Mouse (Mus musculus) granulocyte monocyte progenitor cell, adult 5-6 weeks (primary cell): ENCODE results near the gene Krt83. TPM values are rescaled to one million over a fixed set of nuclear protein-coding genes. Genes with fewer than 3 reads are reported as not detected.
"Not testable (repeated sequence)": the region's sequence is repeated elsewhere in the genome, so short reads cannot be mapped to it uniquely, and the experiment has no call there.

Experiments
- ATAC-seq: replicated peaks from 2 replicates; pipeline ENCODE4 v1.8.0; 2016; ENCODE audit warnings: mild to moderate bottlenecking, moderate TSS enrichment, inconsistent platforms; ENCODE audit not compliant: poor library complexity, severe bottlenecking
- total RNA-seq, 2 experiments: library from RNA; stranded (forward) in 1 of 2; stranded (reverse) in 1 of 2; fragments of 200-712, 200-1000 nt in 1 of 2; fragments of >200 nt in 1 of 2; fragmentation: Nextera tagmentation in 1 of 2; gene quantifications; 2 replicates each; pipeline ENCODE4 v1.2.3; 2014 to 2017

Krt83 gene
- total RNA-seq (2014; fragmentation: Nextera tagmentation) (not detected in 2 replicates), total RNA-seq (2017) (0.34 TPM in 1 of 2 replicates, not detected in the other)

DNA sequence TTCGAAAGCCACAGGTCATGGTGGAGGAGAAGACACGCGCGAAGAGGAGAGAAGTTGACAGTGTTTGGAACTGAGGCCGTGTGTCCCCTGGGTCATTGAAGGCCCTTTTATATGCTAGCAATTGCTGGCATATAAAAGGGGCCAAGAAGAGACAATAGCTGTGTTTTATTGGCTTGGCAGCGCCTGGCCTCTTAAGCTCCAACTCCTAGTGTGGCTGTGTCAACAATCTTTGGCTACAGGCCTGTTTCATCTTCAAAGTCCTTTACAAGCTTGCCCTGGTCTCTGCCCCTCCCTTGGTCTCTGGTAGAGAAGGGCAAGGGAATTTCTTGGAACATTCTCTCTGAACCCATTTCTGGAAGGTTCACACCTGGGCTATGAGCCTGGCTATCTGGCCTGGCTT lies at the start of gene Krt83:
Gene Krt83 (minus strand): TSS at position 82 of the 400 bp plus-strand sequence.
- no peak for ATAC-seq

DNA sequence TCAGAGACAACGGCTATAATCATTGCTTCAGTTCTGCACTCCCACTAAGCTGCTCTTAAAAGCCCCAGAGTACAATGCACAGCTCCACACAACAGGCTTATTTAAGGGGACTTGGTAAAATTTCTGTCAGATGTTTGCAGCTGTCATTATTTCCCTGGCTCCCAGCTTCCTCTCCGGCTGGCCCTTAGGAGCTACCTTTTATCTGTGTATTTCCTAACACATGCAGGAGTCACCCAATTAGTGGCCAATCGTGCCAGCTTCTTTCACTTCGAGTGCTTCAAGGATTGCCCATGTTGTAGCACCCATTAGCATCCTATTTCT lies 47.2 kb upstream of the Krt83 start:
- no peak for ATAC-seq

DNA sequence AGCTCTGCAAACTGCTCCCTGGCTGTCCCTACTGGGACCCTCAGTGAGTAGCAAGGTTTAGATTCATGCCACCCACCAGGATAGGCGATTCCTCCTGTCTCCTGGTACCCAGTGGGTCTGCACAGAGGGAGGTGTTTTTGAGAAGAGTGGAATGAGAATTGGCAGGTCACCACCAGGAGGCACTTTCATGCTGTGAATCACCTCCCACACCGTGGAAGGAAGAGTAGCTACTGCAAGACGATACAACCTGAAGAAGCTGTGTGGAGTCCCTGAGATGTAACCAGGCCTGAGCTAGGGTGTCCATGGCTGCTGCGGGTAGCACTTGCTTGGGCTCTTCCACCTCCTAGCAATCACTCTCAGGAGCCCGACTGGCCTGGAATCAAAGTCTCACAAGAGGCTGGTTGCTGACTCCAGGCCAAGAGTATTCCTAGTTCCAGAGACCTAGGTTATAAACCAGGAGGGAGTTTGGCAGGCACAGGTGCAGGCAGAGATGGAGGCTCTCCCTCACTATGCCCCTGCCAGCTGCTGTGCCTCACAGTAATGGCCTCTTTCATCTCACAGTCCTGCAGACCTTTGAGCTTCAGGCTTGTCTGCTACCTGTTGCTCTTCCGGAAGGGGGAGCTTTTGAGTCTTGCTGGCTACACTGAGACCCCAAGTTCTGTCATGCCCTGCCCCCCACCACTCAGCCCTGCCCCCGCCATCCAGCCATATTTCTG lies 46.7 kb upstream of the Krt83 start:
- no peak for ATAC-seq

DNA sequence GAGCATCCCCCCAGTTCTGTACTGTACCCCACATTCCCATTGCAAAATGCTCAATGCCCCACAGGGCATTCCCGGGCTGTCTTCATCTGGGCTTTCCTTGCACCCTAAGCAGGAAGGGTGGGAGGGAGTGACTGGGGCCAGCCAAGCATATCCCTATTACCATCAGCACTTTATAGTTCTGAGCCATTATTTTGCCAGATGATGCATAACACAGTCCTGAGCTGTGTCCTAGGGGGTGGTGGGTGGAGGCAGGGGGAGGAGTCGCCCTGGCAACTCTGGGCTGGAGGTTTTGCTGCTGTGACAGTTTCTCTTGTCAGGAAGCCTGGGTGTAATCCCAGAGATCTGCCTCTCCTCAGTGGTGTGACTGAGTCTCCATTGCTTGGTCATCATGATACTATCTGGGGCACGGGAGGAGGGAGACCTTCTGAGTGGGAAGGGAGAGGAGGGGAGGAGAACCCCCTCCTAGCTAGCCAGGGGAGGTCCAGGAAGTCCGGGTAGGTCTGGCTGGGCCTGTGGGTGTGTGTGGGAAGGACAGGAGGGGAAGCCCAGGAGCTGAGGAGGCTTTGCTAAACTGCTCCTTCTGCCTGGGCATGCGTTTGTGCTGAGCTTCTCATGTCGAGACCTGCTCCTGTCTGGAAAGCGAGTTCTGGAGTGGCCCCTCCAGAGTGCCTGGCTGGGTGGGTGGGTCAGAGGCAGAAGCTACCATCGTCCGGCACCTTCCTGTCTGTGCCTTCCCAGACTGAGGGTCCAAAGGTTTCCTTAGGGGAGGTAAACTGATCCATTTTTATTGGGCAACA lies 44.9 kb upstream of the Krt83 start:
- ATAC-seq, result no peak

DNA sequence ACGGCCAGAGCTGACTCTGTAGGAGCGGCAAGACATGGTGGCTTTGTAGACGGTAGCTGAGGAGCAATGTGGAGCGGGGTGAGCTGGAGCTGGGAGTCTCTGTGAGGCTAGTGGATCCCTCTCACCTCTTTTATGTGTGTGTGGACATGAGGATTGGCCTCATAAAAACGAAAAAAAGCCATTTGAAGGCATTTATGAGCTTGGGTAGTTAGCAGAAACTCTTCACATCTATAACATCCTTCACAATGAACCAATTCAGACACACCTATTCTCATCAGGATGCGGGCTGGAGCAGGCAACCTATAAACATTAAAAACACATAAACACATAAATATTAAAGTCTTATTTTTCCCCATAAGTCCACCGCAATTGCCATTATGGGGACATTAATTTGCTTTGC lies 41.4 kb upstream of the Krt83 start, which contains the start of gene Krt84:
Gene Krt84 (minus strand): TSS at position 101 of the 400 bp plus-strand sequence.
- no peak for ATAC-seq

DNA sequence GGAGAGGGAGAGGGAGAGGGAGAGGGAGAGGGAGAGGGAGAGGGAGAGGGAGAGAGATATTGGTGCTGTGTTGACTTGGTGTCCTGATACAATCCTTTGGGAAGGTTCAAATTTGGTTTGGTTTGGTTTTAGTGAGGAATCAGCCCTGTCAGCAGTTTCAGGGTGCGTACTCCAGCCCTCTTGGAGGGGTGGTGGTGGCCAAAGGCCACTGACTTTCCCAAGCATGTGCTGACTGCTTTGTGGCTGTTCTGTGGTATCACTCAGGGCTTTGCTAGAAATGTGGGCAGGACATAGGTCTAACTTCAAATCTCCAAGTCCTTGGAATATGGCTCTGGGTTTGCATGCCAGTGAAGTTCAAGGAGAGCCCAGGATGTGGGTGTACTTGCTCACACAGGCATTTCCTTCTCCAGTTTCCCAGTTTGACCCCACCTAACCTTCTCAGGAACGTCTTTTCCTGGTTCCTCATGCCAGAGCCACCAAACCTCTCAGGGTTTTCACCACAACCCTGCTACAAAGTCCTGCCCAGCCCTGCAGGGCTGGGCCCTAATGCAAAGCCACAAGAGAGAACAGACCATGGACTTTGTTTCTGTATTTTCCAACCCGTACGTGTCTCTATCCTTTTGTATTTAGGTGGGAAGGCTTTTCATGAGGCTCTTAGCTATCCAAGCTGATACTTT lies 31.4 kb upstream of the Krt83 start:
- no peak for ATAC-seq

DNA sequence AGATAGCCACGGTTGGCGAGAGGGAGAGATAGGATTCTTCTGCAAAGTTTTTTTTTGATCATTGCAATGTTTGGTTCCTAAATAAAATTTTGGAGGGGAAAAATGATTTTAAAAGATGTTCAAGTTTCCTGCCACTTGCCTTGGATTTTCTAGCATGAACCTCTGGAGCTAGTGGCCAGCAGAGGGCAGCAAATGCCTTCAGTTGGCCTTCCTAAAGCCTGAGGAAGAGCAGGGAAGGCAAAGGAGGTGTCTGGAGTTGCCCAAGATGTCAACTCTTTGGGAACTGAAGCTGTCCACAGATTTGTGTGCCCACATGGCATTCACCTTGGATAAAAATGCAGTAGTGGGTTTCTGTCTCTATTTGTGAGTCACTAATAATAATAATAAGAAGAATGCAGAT lies 28.5 kb upstream of the Krt83 start:
- no peak; the same call in 1 of the 2 replicates for ATAC-seq

DNA sequence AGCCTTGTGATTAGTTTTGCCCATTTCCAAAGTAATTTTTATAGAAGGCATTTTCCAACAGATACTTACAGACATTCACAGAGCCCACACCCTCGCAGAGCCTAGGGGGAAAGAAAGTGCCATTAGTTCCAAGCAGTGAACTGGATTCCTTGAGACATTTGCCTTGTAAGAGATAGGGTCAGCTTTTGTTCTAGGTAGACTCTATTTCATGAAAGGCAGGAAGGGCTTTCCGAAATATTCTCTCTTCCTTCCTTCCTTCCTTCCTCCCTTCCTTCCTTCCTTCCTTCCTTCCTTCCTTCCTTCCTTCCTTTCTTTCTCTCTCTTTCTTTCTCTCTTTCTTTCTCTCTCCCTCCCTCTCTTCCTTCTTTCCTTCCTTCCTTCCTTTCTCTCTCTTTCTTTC lies 25.8 kb upstream of the Krt83 start, which contains the start of gene Gm49425:
Gene Gm49425 (minus strand): TSS at position 101 of the 400 bp plus-strand sequence.
- ATAC-seq, result not testable (repeated sequence)

DNA sequence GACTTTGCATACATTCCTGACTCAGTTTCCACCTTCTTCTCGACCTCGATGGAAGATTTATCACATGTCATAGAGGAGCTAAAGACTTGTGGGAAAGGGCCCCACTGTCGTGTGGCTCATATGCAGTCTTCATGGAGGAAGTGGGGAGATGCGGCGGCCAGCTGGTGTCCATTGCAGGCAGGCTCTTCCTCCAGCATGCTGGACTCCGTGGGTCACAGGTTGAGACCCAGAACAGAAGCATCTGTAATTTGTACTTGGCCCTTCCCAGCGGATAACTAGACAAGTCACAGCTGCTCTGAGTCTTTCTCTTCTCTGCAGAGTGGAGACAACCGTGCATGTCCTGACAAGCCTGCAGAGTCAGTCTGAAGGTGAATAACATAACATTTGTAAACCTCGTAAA lies 16.9 kb upstream of the Krt83 start:
- ATAC-seq, result no peak

DNA sequence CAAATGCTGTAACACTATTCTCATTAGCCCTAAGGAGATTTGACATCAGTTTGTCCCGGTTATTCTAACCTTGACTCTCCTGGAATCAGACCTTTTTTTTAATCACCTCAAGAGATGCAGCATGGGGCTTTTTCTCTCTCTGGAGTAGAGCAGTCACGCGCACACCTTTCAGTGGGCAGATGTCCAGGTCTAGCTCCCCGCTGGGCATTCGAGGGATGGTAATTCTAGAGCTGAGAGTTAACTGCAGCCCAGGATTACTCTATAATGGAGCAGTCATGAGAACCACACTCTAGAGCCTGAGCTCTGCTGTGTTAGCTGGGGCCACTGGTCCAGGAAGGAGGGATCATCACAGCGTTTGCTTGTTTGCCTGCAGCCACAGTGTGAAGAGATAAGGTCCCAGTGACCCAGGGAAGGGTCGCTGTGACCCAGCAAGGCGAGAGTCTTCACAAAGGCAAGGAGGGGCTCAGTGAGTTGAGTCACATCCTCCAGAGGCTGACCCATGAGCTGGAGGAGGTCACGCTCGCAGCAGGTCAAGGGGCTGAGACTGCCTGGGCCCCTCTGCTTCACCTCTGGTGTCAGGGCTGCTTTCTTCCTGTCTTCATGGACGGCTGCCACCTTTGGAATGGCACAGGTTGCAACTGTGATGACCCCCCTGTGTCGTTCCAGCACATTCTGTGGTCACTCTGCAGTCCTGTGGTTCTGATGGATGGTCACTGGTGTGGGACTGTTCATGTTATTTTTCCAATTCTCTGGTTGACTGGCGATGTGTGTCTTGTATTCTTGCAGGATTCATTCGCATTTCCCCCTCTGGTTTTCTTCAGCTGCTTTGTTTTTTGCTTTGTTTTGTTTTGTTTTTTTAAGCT lies 15.8 kb upstream of the Krt83 start:
- ATAC-seq, result no peak

DNA sequence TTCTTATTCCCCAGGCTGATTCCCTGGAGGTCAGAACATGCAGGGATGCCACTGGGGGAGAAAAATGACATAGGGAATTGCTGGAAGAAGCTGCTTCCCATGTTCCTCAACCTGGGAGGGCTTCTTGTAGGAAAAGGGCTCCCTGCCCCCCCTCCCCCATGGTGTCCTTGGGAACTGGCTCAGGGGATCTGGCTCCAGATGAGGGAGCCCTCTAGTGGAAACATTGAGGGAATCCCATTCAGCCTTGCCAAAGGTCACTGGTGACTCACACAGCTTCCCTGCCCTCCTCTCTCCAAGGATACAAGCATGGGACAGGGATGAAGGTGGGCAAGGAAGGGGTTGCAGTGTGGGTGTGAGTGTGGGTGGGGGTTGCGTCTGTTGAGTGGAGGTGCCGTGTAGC lies 5.9 kb upstream of the Krt83 start:
- no peak; the same call in 1 of the 2 replicates for ATAC-seq

DNA sequence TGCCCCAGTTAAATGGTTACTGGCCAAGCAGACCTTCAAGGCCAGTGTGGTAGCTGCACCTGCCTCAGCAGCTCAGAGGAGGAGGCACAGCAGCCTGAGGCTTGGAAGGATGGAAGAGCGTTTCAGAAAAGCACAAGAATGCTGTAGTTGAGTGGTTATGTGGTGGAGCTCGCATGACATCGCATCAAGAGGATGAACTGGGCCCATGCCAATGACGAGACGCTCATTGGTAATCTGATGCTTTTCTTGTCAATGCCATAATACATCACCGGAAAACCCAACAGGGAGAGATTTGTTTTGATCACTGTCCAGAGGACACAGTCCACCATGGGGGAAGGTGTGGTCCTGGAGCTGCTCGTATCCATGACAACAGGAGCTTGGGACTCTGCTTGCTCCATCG lies 4.0 kb upstream of the Krt83 start:
- ATAC-seq, result no peak

DNA sequence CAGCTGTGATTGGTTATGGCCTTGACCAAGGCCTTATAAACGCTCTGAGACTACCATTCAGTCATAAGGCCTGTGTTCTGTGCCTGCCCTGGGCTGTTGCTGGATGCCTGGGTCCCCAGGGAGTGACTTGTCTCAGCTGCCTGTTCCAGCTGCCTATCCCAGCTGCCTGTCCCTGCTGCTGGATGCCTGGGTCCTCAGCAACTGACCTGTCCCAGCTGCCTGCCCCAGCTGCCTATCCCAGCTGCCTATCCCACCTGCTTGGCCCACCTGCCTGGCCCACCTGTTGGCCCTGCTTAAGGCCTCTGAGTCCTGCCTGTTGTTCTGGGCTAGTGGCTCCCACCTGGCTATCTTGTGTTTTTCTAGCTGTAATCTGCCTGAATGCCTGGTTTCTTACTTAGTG lies 2.9 kb upstream of the Krt83 start:
- ATAC-seq, result no peak

DNA sequence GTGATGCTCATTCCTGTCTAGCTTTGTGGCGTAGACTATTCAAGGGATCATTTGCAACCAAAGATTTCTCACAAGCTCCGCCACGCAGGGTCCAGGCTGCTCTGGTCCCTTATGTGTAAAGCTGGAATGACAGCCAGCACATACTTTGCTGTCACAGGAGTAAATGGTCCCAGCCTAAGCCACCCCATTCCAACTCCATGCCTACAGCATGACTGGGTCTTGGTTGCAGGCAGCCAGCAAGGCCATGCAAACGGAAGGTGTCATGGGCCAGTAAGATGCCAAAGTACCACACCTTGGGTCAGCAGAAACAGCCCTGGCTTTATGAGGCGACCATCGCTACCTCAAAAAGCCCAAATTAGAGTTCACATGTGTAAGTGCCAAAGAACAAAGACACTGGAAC lies 2.4 kb upstream of the Krt83 start:
- ATAC-seq, result no peak

DNA sequence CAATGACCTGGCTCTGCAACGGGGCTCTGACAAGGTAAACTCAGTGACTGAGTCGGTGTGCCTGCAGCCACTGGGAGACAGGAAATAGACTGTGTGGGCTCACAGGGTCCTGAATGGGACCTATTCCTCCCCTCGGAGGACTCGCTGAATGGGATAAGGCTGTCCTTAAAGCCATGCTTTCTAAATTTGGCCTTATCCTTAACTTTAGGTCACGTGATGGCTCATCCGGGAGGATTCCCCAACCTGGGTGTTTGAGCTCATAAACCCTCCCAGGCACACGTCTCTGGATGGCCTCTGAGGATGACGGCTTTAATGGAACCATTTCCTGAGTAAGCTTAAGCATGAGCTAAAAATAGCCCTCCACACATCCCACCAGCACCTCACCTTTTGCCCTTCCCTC lies 1.4 kb upstream of the Krt83 start:
- no peak for ATAC-seq

DNA sequence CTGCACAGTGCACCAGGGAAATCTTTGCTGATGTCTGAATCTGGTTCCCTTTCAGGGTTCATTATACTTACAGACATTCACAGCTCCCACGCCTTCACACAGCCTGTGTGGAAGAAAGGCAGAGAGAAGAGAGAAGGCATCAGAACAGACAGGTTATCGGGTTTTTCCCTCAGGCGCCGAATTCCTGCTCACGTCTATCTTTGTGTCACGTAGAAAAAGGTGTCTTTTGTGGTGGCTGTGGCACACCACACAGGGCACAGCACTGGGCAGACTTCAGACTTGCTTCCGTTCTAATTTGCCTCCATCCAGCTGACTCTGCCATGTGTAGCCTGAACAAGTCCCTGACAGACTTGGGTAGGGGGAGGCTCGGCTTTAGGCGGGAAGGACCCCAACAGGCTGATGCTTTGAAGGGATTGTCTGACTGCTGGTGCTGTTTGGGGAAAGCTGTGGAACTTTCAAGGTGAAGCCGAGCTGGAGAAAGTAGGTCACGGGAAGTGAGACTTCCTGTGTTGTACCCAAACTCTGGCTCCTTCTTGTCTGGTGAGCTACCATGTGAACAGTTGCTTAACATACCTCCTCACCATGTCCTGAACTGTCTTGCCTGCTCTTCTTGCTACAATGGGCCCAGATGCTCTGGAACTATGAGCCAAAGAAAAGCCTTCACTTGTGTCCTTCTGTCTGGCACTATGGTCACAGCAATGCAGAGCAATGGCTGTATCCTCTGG lies 5.2 kb downstream of the Krt83 start:
- peak; percentile 36; the same call in 1 of the 2 replicates for ATAC-seq

DNA sequence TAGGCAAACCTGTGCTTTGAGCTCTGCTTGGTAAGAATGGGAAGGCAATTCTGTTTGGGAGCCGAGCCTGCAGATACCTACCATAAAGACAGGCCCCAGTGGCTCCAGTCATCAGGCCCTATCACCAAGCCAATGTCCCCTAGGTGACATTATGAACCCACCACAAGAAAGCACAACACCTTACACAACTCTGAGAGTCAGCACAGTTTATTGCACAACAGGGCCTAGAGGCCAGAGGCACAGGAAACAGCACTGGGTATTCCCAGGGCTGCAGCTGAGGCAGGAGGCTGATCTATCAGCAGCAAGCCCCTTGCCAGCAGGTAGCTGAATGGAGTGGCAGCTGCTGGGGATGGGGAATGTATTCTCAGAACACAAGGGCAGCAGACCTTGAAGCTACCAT lies 6.4 kb downstream of the Krt83 start:
- ATAC-seq, result peak; percentile 84

DNA sequence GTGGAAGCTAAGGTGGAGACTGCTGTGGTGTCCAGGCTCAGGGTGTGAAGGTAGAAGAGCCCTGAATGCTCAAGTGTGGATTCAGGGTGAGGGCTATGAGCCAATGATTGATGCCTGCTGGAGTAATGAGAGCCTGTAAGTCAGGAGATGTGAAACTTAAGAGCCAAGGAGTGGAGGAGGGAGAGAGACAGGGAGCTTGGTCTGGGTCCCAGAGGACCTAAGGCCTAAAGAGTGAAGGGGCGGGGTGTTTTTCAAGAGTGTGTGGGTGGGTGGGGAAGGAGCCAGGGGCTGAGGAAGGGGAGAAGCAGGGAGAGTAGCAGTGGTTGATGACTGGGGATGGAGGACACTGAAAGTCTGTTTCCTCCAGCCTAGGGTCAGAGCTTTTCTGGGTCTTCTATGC lies 7.7 kb downstream of the Krt83 start:
- ATAC-seq, result no peak

DNA sequence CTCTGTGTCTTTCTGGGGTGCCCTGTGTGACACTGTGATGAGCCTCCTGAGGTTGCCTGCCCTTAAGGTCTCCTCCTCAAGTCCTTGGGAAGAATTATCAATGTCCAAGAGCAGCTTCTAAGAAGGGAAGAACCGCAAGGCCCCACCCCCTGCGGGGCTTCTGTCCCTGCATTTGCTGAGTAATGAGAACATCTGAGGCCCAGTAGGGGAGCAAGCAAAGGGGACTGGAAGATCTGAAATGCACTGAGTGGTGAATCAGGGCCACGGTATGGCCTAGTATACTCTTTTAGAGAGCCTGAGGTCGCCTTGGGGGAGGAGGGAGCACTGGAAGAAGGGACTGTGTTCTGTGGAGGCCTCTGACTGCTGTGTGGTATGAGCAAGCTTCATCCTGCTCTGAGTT lies 9.3 kb downstream of the Krt83 start:
- ATAC-seq, result no peak

DNA sequence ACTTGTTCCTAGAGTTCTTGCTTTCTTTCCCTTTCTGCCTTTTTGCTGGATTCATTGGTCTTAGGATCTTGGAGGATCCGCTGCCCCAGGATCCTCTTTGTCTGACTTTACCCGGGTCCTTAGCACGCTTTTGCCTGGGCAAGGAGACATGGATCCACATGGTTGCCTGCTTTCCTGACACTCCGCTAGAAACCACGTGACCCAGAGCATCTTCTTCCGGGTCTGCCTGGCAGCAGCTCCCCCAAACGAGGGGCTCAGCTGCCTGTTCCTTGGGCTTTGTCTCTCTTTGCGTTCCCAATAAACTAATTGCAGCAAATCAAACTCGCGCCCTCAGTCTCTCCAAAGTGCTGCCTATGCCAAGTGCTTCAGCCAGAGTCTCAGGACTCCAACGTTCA lies 11.6 kb downstream of the Krt83 start:
- no peak for ATAC-seq
